In genomic region chr2:66044405-66045089, GRCm38 (mm10) we compare ENCODE assay signal across 17 mouse cellular contexts.
DNase-seq lines count a peak whose midpoint lies in the region; ATAC-seq and TF ChIP-seq lines count a peak whose summit lies in the region.
"Had no signal": no experiment of that assay in that cellular context is flagged by ENCODE, and none has a peak within 500 bp of the region (broad histone marks: within the 10 kb centered on the region; RNA-seq: fewer than 3 reads in every experiment).

No protein-coding gene starts in this region.

- TF ChIP-seq POLR2A in MEL (IDR thresholded peaks at IDR 0.05; ENCODE audit: control insufficient read depth in 1 of 2, insufficient read depth in 1 of 2, low read depth in 1 of 2, low read length in 2 of 2, poor library complexity in 1 of 2): no peak

- no peaks in the 10 kb centered on the region for H3K79me2 ChIP-seq in MEL (ENCODE audit: control insufficient read depth, insufficient read depth, low read length, poor library complexity)

- no peak overlapping the region for H3K9ac ChIP-seq in MEL (ENCODE audit: control insufficient read depth, low read depth, low read length, poor library complexity, severe bottlenecking)
- no peak overlapping the region for H3K9ac ChIP-seq in hindbrain, embryonic 15.5 days
- no peak overlapping the region for H3K9ac ChIP-seq in midbrain, embryonic 15.5 days
- no peak overlapping the region for H3K9ac ChIP-seq in liver, postnatal 0 days (replicated peaks)
- H3K9ac ChIP-seq: embryonic facial prominence, embryonic 13.5 days; limb, embryonic 13.5 days; lung, embryonic 14.5 days had no signal

- H3K4me2 ChIP-seq in hindbrain, embryonic 15.5 days: peak overlapping the region; percentile 35
- no peak overlapping the region for H3K4me2 ChIP-seq in midbrain, embryonic 15.5 days
- no peak overlapping the region for H3K4me2 ChIP-seq in liver, postnatal 0 days (ENCODE audit: low read depth, low read length)
- H3K4me2 ChIP-seq: embryonic facial prominence, embryonic 13.5 days; limb, embryonic 13.5 days; lung, embryonic 14.5 days had no signal

- H3K9me3 ChIP-seq in MEL (replicated peaks; ENCODE audit: insufficient read depth, low read length): no peaks in the 10 kb centered on the region
- no peaks in the 10 kb centered on the region for H3K9me3 ChIP-seq in embryonic facial prominence, embryonic 10.5 days
- H3K9me3 ChIP-seq in hindbrain, embryonic 15.5 days: no peaks in the 10 kb centered on the region
- no peaks in the 10 kb centered on the region for H3K9me3 ChIP-seq in midbrain, embryonic 15.5 days
- 0 out of 2 replicates have a peak, but pooled peaks cover 5% of the 10 kb centered on the region for H3K9me3 ChIP-seq in liver, postnatal 0 days (ENCODE audit: low read length)
- H3K9me3 ChIP-seq: embryonic facial prominence, embryonic 13.5 days; limb, embryonic 13.5 days had no signal

- ATAC-seq in hindbrain, embryonic 15.5 days (ENCODE audit: low FRiP score, low read depth): no peak
- no peak; the same call in 1 of the 2 replicates for ATAC-seq in midbrain, embryonic 15.5 days (replicated peaks)
- ATAC-seq in liver, postnatal 0 days: no peak

- H3K36me3 ChIP-seq in MEL (ENCODE audit: control insufficient read depth in 1 of 2, insufficient read depth in 2 of 2, low read length in 2 of 2): no peaks in the 10 kb centered on the region
- H3K36me3 ChIP-seq in embryonic facial prominence, embryonic 10.5 days (replicated peaks): no peaks in the 10 kb centered on the region
- no peaks in the 10 kb centered on the region for H3K36me3 ChIP-seq in hindbrain, embryonic 15.5 days
- H3K36me3 ChIP-seq in midbrain, embryonic 15.5 days (replicated peaks): no peaks in the 10 kb centered on the region
- no peaks in the 10 kb centered on the region for H3K36me3 ChIP-seq in liver, postnatal 0 days (replicated peaks; ENCODE audit: insufficient read depth, low read length)
- H3K36me3 ChIP-seq: embryonic facial prominence, embryonic 13.5 days; limb, embryonic 13.5 days had no signal

- TF ChIP-seq CTCF in MEL (IDR thresholded peaks at IDR 0.05 in 2 of 3, conservative IDR thresholded peaks at IDR 0.05 in 1 of 3; ENCODE audit: control insufficient read depth in 1 of 3, insufficient read depth in 1 of 3, low read depth in 2 of 3, low read length in 3 of 3, poor library complexity in 1 of 3, severe bottlenecking in 1 of 3): no peak
- no peak for TF ChIP-seq CTCF in liver, postnatal 0 days (IDR thresholded peaks at IDR 0.05; ENCODE audit: low read depth)

- DNase-seq in MEL (ENCODE audit: low read depth, low spot score): peak; percentile 46
- DNase-seq in embryonic facial prominence, embryonic 10.5 days (ENCODE audit: low spot score): no peak
- DNase-seq in right cerebral cortex, adult 18-20 months: no peak
- no peak for DNase-seq in gastrocnemius, adult 8-10 months (ENCODE audit: low spot score in 2 of 2)
- DNase-seq in heart, adult 18-20 months: no peak
- no peak for DNase-seq in liver, postnatal 0 days
- DNase-seq: cerebellum, adult 9-11 months; kidney, adult 11 months; layer of hippocampus, adult 9-11 months; lung, embryonic 14.5 days; thymus, postnatal 4 days had no signal

- TF ChIP-seq EP300 in MEL (IDR thresholded peaks at IDR 0.05; ENCODE audit: low read depth in 1 of 2, low read length in 2 of 2): no peak
- TF ChIP-seq EP300 in liver, postnatal 0 days (IDR thresholded peaks at IDR 0.05; ENCODE audit: low read depth): no peak

- no peak for TF ChIP-seq RAD21 in MEL (IDR thresholded peaks at IDR 0.05; ENCODE audit: low read depth, low read length)

- no peak overlapping the region for H3K4me3 ChIP-seq in MEL (ENCODE audit: control insufficient read depth in 1 of 2, insufficient read depth in 1 of 2, low read depth in 2 of 2, low read length in 2 of 2)
- H3K4me3 ChIP-seq in embryonic facial prominence, embryonic 10.5 days: no peak overlapping the region
- H3K4me3 ChIP-seq in hindbrain, embryonic 15.5 days: no peak overlapping the region
- no peak overlapping the region for H3K4me3 ChIP-seq in midbrain, embryonic 15.5 days
- H3K4me3 ChIP-seq in liver, postnatal 0 days (ENCODE audit: low read depth, low read length): no peak overlapping the region
- H3K4me3 ChIP-seq: embryonic facial prominence, embryonic 13.5 days; limb, embryonic 13.5 days; megakaryocyte, embryonic 14.5 days had no signal

- no peaks in the 10 kb centered on the region for H3K4me1 ChIP-seq in MEL (ENCODE audit: control insufficient read depth in 1 of 2, insufficient read depth in 2 of 2, low read length in 2 of 2)
- peaks cover 8% of the 10 kb centered on the region; the same call in 1 of the 2 replicates for H3K4me1 ChIP-seq in embryonic facial prominence, embryonic 10.5 days
- peaks cover 27% of the 10 kb centered on the region for H3K4me1 ChIP-seq in hindbrain, embryonic 15.5 days (replicated peaks)
- peaks cover 16% of the 10 kb centered on the region for H3K4me1 ChIP-seq in midbrain, embryonic 15.5 days
- no peaks in the 10 kb centered on the region for H3K4me1 ChIP-seq in liver, postnatal 0 days (ENCODE audit: insufficient read depth)
- H3K4me1 ChIP-seq: embryonic facial prominence, embryonic 13.5 days; megakaryocyte, embryonic 14.5 days had no signal

- WGBS in embryonic facial prominence, embryonic 10.5 days: 93% methylated on average over 12 of the region's 12 CpGs
- 77% methylated on average over 12 of the region's 12 CpGs for WGBS in hindbrain, embryonic 15.5 days
- WGBS in midbrain, embryonic 15.5 days: 83% methylated on average over 12 of the region's 12 CpGs
- 89% methylated on average over 12 of the region's 12 CpGs for WGBS in liver, postnatal 0 days (ENCODE audit: insufficient replicate concordance)

- H3K27ac ChIP-seq in MEL (ENCODE audit: control insufficient read depth, low read depth, low read length): no peak overlapping the region
- H3K27ac ChIP-seq in embryonic facial prominence, embryonic 10.5 days (replicated peaks): 0 out of 2 replicates have a peak overlapping the region, but pooled peaks have one; percentile 44
- H3K27ac ChIP-seq in hindbrain, embryonic 15.5 days (replicated peaks): peak overlapping the region; percentile 61
- peak overlapping the region; percentile 71 for H3K27ac ChIP-seq in midbrain, embryonic 15.5 days
- H3K27ac ChIP-seq in liver, postnatal 0 days (ENCODE audit: low read depth): no peak overlapping the region
- H3K27ac ChIP-seq: embryonic facial prominence, embryonic 13.5 days; limb, embryonic 13.5 days had no signal

- no peaks in the 10 kb centered on the region for H3K27me3 ChIP-seq in MEL (ENCODE audit: control insufficient read depth in 1 of 2, insufficient read depth in 2 of 2, low read length in 2 of 2)
- no peaks in the 10 kb centered on the region for H3K27me3 ChIP-seq in embryonic facial prominence, embryonic 10.5 days (replicated peaks; ENCODE audit: low read depth, poor library complexity, severe bottlenecking)
- H3K27me3 ChIP-seq in hindbrain, embryonic 15.5 days: no peaks in the 10 kb centered on the region
- H3K27me3 ChIP-seq in midbrain, embryonic 15.5 days (replicated peaks): no peaks in the 10 kb centered on the region
- H3K27me3 ChIP-seq in liver, postnatal 0 days (ENCODE audit: insufficient read depth, low read length): no peaks in the 10 kb centered on the region
- H3K27me3 ChIP-seq: CH12.LX; embryonic facial prominence, embryonic 13.5 days; limb, embryonic 13.5 days; megakaryocyte, embryonic 14.5 days had no signal

TF ChIP-seq in MEL, 35 proteins besides CTCF, POLR2A, EP300 and RAD21:
- TF ChIP-seq MAZ (IDR thresholded peaks at IDR 0.05; ENCODE audit: low read depth, low read length): no peak

Comparison
In these comparisons a context has a peak if more than half of its experiments do, and no peak if none do; other contexts are left out.
1. H3K27ac ChIP-seq: peak in embryonic facial prominence, embryonic 10.5 days (single experiment), hindbrain, embryonic 15.5 days (single experiment) and midbrain, embryonic 15.5 days (single experiment); none in MEL (single experiment) and liver, postnatal 0 days (single experiment).